Mouse (Mus musculus) CD4-positive, CD25-positive, alpha-beta regulatory T cell (primary cell): ENCODE results near the gene Ifi209. TPM values are rescaled to one million over a fixed set of nuclear protein-coding genes. Genes with fewer than 3 reads are reported as not detected.

Experiments used
- polyA plus RNA-seq: library from polyadenylated mRNA; unstranded; fragments of 100-300 nt; shearing (Covaris generic); gene quantifications from one replicate; pipeline ENCODE4 v1.2.1, GENCODE M21; 2017

Ifi209 gene
- polyA plus RNA-seq = 210 TPM

DNA sequence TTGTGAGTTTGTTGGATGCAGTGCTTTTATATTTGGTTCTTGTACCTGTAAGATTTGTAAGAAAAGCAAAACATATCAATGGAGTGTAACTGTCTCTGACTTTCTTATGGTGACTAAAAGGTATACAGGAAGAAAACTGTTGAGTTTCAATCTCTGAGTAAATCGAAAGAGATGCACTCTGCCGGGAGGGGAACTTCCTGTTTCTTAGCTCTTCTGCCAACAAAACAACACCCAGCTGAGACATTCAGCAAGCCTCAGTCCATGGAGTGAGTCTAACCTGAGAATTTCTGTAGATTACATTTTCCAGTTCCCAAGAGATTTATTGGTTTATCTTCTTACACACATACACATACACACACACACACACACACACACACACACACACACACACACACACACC lies at the start of gene Ifi209:
Ifi209 (plus strand) TSS at position 296 of the 400 bp plus-strand sequence.

GRCm38 (mm10) chr1:173598838-173599494 lies 31.8 kb upstream of the Ifi209 start, which contains the start of gene Ifi213:
Gene Ifi213, minus strand, starts transcription at chr1:173599274.

GRCm38 (mm10) chr1:173673458-173674097 lies 42.9 kb downstream of the Ifi209 start, which contains the start of gene Ifi208:
Gene Ifi208, plus strand, starts transcription at chr1:173673675.

Other genes with a start within 250 kb of the Ifi209 start
- gene Ifi206, start 139.9 kb upstream of the Ifi209 start, polyA plus RNA-seq = 140 TPM
- gene Ifi214, start 95.0 kb upstream of the Ifi209 start, polyA plus RNA-seq = 39.2 TPM
- 107 TPM for gene Ifi213, start 31.6 kb upstream of the Ifi209 start, polyA plus RNA-seq
- gene Ifi208, start 42.8 kb downstream of the Ifi209 start, polyA plus RNA-seq = 116 TPM
- 0.14 TPM for gene Ifi207, start 110.8 kb downstream of the Ifi209 start, polyA plus RNA-seq
- gene Ifi204, start 136.0 kb downstream of the Ifi209 start, polyA plus RNA-seq = 0.50 TPM